Mouse (Mus musculus): ENCODE measurements around the gene Tmem233. TPM values are rescaled to one million over a fixed set of nuclear protein-coding genes. Genes with fewer than 3 reads are reported as not detected.

Tmem233 gene
- total and polyA plus RNA-seq, 2 experiments from 2014 or later = not detected

DNA sequence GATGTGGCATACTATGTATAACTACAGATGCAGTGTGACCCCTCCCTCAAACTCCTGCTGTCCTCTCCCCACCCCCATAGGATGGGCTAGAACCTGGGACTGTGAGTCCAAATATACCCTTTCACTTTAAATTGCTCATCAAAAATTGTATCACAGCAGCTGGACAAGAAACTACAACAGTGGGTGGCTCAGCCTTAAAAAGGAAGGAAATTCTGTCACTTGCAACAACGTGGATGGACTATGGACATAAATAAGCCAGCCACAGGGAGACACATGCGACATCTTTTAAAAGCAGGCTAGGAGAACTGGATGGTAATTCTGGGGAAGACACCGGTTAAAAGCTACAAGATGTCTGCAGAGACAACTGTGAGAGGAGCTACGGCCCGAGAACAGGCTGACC, 66.5 kb downstream of the Tmem233 start:
- Histone ChIP-seq H3K27me3 (ENCODE audit: insufficient read depth, low read length) (no peaks in the 10 kb centered on the region), H3K27ac (ENCODE audit: low read depth, low read length) (no peak overlapping the region), H3K4me2 (ENCODE audit: low read depth) (no peak overlapping the region), H3K9me3 (ENCODE audit: low read length) (no peaks in the 10 kb centered on the region), H3K36me3 (ENCODE audit: insufficient read depth) (peaks cover 88% of the 10 kb centered on the region), H3K4me3 (ENCODE audit: low read depth, low read length) (no peak overlapping the region), H3K4me1 (ENCODE audit: insufficient read depth) (no peaks in the 10 kb centered on the region), H3K9ac (no peak overlapping the region)
- no peak for ATAC-seq
- no peak for TF ChIP-seq CTCF (IDR thresholded peaks at IDR 0.05; ENCODE audit: low read depth)
- 89% methylated on average over 5 of the region's 5 CpGs for WGBS
- DNase-seq = no peak

DNA sequence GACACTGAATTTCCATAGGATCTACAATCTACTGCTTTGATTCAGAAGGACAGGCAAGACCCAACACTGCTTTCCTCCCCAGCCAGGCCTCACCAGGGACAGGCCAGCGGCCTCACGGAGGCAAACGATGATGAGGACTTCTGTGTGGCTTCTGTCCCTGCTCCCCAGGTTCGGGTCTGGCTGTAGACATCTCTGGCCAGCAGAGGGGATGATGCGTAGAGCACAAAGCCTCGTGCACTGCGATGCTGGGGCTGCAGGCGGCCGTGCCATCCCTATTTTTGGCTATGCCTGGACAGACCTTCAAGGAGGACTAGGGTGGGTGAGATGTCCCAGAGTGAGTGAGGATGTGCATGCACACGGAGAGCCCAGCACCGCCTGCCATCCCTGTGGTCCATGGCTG, 68.8 kb downstream of the Tmem233 start:
- Histone ChIP-seq H3K9me3 (ENCODE audit: low read length) (no peaks in the 10 kb centered on the region), H3K27me3 (ENCODE audit: insufficient read depth, low read length) (no peaks in the 10 kb centered on the region), H3K27ac (ENCODE audit: low read depth, low read length) (no peak overlapping the region), H3K4me3 (ENCODE audit: low read depth, low read length) (no peak overlapping the region), H3K36me3 (ENCODE audit: insufficient read depth) (peaks cover 67% of the 10 kb centered on the region), H3K9ac (no peak overlapping the region), H3K4me1 (ENCODE audit: insufficient read depth) (no peaks in the 10 kb centered on the region), H3K4me2 (ENCODE audit: low read depth) (no peak overlapping the region)
- TF ChIP-seq CTCF (IDR thresholded peaks at IDR 0.05; ENCODE audit: low read depth) = no peak
- 93% methylated on average over 11 of the region's 11 CpGs for WGBS
- no peak for ATAC-seq
- DNase-seq = no peak

- no peak overlapping the region for H3K27ac ChIP-seq (ENCODE audit: low read depth, low read length)
- WGBS = 82% methylated on average over 8 of the region's 8 CpGs
- DNase-seq (no peak), ATAC-seq (no peak)
- no peaks in the 10 kb centered on the region for H3K4me1 ChIP-seq (ENCODE audit: insufficient read depth)
- no peaks in the 10 kb centered on the region for H3K27me3 ChIP-seq (ENCODE audit: insufficient read depth, low read length)
- no peak overlapping the region for H3K4me2 ChIP-seq (ENCODE audit: low read depth)
- peaks cover 63% of the 10 kb centered on the region for H3K36me3 ChIP-seq (ENCODE audit: insufficient read depth)
- no peak overlapping the region for H3K9ac ChIP-seq
- no peak for TF ChIP-seq CTCF (IDR thresholded peaks at IDR 0.05; ENCODE audit: low read depth)
- no peaks in the 10 kb centered on the region for H3K9me3 ChIP-seq (ENCODE audit: low read length)
- no peak overlapping the region for H3K4me3 ChIP-seq (ENCODE audit: low read depth, low read length)
Measured at GRCm38 (mm10) chr5:116013821-116014220, 69.2 kb downstream of the Tmem233 start.

- Histone ChIP-seq H3K27ac (ENCODE audit: low read depth, low read length) (no peak overlapping the region), H3K9ac (no peak overlapping the region), H3K36me3 (ENCODE audit: insufficient read depth) (peaks cover 50% of the 10 kb centered on the region), H3K27me3 (ENCODE audit: insufficient read depth, low read length) (no peaks in the 10 kb centered on the region), H3K9me3 (ENCODE audit: low read length) (no peaks in the 10 kb centered on the region), H3K4me2 (ENCODE audit: low read depth) (no peak overlapping the region), H3K4me1 (ENCODE audit: insufficient read depth) (no peaks in the 10 kb centered on the region), H3K4me3 (ENCODE audit: low read depth, low read length) (no peak overlapping the region)
- ATAC-seq = no peak
- no peak for DNase-seq
- 94% methylated on average over 7 of the region's 7 CpGs for WGBS
- TF ChIP-seq CTCF (IDR thresholded peaks at IDR 0.05; ENCODE audit: low read depth) = no peak
Measured at GRCm38 (mm10) chr5:116012503-116012902, 70.5 kb downstream of the Tmem233 start.

DNA sequence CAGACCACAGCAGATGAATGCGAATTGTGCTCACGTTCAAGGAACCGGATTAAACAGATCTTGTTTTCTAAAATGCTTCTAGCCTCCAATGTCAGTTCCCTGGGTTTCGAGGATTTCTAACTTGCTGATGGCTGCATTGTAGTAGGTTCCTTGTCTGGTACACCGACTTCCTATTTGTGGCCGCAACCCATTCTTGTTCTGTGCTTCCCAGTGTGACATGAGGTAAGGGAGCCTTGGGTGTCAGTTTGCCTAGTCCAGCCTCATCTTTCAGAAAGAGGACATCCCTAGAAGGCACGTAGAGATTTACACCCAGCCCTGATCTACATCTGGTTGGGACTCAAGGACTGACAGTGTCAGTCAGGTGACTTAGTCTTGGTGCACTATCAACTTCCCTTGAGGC, 71.3 kb downstream of the Tmem233 start:
- TF ChIP-seq CTCF (IDR thresholded peaks at IDR 0.05; ENCODE audit: low read depth) = no peak
- Histone ChIP-seq H3K27ac (ENCODE audit: low read depth, low read length) (no peak overlapping the region), H3K4me3 (ENCODE audit: low read depth, low read length) (no peak overlapping the region), H3K27me3 (ENCODE audit: insufficient read depth, low read length) (no peaks in the 10 kb centered on the region), H3K9me3 (ENCODE audit: low read length) (no peaks in the 10 kb centered on the region), H3K4me1 (ENCODE audit: insufficient read depth) (no peaks in the 10 kb centered on the region), H3K9ac (no peak overlapping the region), H3K4me2 (ENCODE audit: low read depth) (no peak overlapping the region), H3K36me3 (ENCODE audit: insufficient read depth) (peaks cover 42% of the 10 kb centered on the region)
- WGBS = 94% methylated on average over 7 of the region's 7 CpGs
- no peak for DNase-seq
- no peak for ATAC-seq

GRCm38 (mm10) chr5:116009884-116010627, 73.0 kb downstream of the Tmem233 start:
- Histone ChIP-seq H3K4me3 (ENCODE audit: low read depth, low read length) (no peak overlapping the region), H3K27me3 (ENCODE audit: insufficient read depth, low read length) (no peaks in the 10 kb centered on the region), H3K9ac (no peak overlapping the region), H3K9me3 (ENCODE audit: low read length) (no peaks in the 10 kb centered on the region), H3K36me3 (ENCODE audit: insufficient read depth) (peaks cover 26% of the 10 kb centered on the region), H3K4me1 (ENCODE audit: insufficient read depth) (no peaks in the 10 kb centered on the region), H3K27ac (ENCODE audit: low read depth, low read length) (no peak overlapping the region), H3K4me2 (ENCODE audit: low read depth) (no peak overlapping the region)
- DNase-seq (no peak), ATAC-seq (no peak)
- TF ChIP-seq CTCF (IDR thresholded peaks at IDR 0.05; ENCODE audit: low read depth) = no peak
- 77% methylated on average over 2 of the region's 2 CpGs for WGBS

- Histone ChIP-seq H3K4me2 (ENCODE audit: low read depth) (no peak overlapping the region), H3K36me3 (ENCODE audit: insufficient read depth) (peaks cover 18% of the 10 kb centered on the region), H3K9me3 (ENCODE audit: low read length) (no peaks in the 10 kb centered on the region), H3K9ac (no peak overlapping the region), H3K4me3 (ENCODE audit: low read depth, low read length) (no peak overlapping the region), H3K27me3 (ENCODE audit: insufficient read depth, low read length) (no peaks in the 10 kb centered on the region), H3K4me1 (ENCODE audit: insufficient read depth) (no peaks in the 10 kb centered on the region), H3K27ac (ENCODE audit: low read depth, low read length) (no peak overlapping the region)
- 74% methylated on average over 15 of the region's 15 CpGs for WGBS
- no peak for DNase-seq
- no peak for ATAC-seq
- no peak for TF ChIP-seq CTCF (IDR thresholded peaks at IDR 0.05; ENCODE audit: low read depth)
Measured at GRCm38 (mm10) chr5:116009091-116009851, 73.8 kb downstream of the Tmem233 start.

Data from forebrain, postnatal 0 days (tissue).